Mouse (Mus musculus) c-Kit-positive CD71-negative TER-119-negative erythroid progenitor cells, embryonic 14.5 days (primary cell): ENCODE results near the gene F830045P16Rik.
"Not testable (repeated sequence)": the region's sequence is repeated elsewhere in the genome, so short reads cannot be mapped to it uniquely, and the experiment has no call there.

ENCODE experiments used
- DNase-seq: peaks from one replicate; pipeline ENCODE4 v3.0.0-alpha.2; 2013; ENCODE audit warnings: low read depth

F830045P16Rik gene

GRCm38 (mm10) chr2:129489496-129490285 is 46.7 kb downstream of the F830045P16Rik start:
- DNase-seq = peak; percentile 45

GRCm38 (mm10) chr2:129483150-129483549 is 53.3 kb downstream of the F830045P16Rik start:
- DNase-seq = no peak

- DNase-seq = peak; percentile 50
Measured at GRCm38 (mm10) chr2:129471905-129472304, 64.5 kb downstream of the F830045P16Rik start.

GRCm38 (mm10) chr2:129470839-129471238 is 65.6 kb downstream of the F830045P16Rik start:
- no peak for DNase-seq

GRCm38 (mm10) chr2:129438772-129439171 is 97.6 kb downstream of the F830045P16Rik start:
- not testable (repeated sequence) for DNase-seq

GRCm38 (mm10) chr2:129435154-129435553 is 101.2 kb downstream of the F830045P16Rik start:
- DNase-seq = no peak

- no peak for DNase-seq
Measured at GRCm38 (mm10) chr2:129423741-129424140, 112.7 kb downstream of the F830045P16Rik start.

- no peak for DNase-seq
Measured at GRCm38 (mm10) chr2:129420897-129421561, 115.4 kb downstream of the F830045P16Rik start.

- DNase-seq = no peak
Measured at GRCm38 (mm10) chr2:129419361-129419880, 117.0 kb downstream of the F830045P16Rik start.

GRCm38 (mm10) chr2:129414593-129414992 is 121.8 kb downstream of the F830045P16Rik start:
- DNase-seq = no peak

GRCm38 (mm10) chr2:129413488-129413887 is 122.9 kb downstream of the F830045P16Rik start:
- DNase-seq = no peak

- no peak for DNase-seq
Measured at GRCm38 (mm10) chr2:129411651-129412050, 124.8 kb downstream of the F830045P16Rik start.

GRCm38 (mm10) chr2:129410344-129410743 is 126.1 kb downstream of the F830045P16Rik start:
- DNase-seq = no peak

- peak; percentile 56 for DNase-seq
Measured at GRCm38 (mm10) chr2:129408476-129408875, 127.9 kb downstream of the F830045P16Rik start.
